Mouse (Mus musculus) cerebellum, postnatal 4 days (tissue): Measurements from ENCODE around the gene Eps15.
A peak's percentile ranks its signal among the peaks of the same experiment; 100 is the strongest.

Experiments used
- DNase-seq, 2 experiments: peaks; one replicate each; pipeline ENCODE4 v3.0.0; 2022; ENCODE audit warnings: low spot score in 2 of 2, mixed read lengths in 1 of 2

Eps15 gene

GRCm38 (mm10) chr4:109279689-109280458 lies at the start of gene Eps15:
Gene Eps15, plus strand, starts transcription at chr4:109280268.
- peak; percentile 85 to 94 for DNase-seq

- DNase-seq = no peak
Measured at GRCm38 (mm10) chr4:109234185-109234584, 45.9 kb upstream of the Eps15 start, which contains the start of gene Calr4. Gene Calr4, plus strand, starts transcription at chr4:109234485.

- DNase-seq = peak in 1 of 2 experiments; percentile 22
Measured at GRCm38 (mm10) chr4:109234806-109235350, 45.2 kb upstream of the Eps15 start.

GRCm38 (mm10) chr4:109236186-109236879 lies 43.7 kb upstream of the Eps15 start:
- DNase-seq = no peak

- DNase-seq = peak in 1 of 2 experiments; percentile 20
Measured at GRCm38 (mm10) chr4:109238428-109239268, 41.4 kb upstream of the Eps15 start.

GRCm38 (mm10) chr4:109241221-109241620 lies 38.8 kb upstream of the Eps15 start:
- DNase-seq = no peak

- DNase-seq = peak in 1 of 2 experiments; percentile 57
Measured at GRCm38 (mm10) chr4:109241934-109242333, 38.1 kb upstream of the Eps15 start.

- no peak for DNase-seq
Measured at GRCm38 (mm10) chr4:109244506-109244905, 35.6 kb upstream of the Eps15 start.

GRCm38 (mm10) chr4:109245016-109245620 lies 35.0 kb upstream of the Eps15 start:
- no peak for DNase-seq

GRCm38 (mm10) chr4:109251605-109252004 lies 28.5 kb upstream of the Eps15 start:
- DNase-seq = no peak

GRCm38 (mm10) chr4:109252199-109252598 lies 27.9 kb upstream of the Eps15 start:
- DNase-seq = no peak

- DNase-seq = no peak
Measured at GRCm38 (mm10) chr4:109253664-109254151, 26.4 kb upstream of the Eps15 start.

GRCm38 (mm10) chr4:109254511-109254910 lies 25.6 kb upstream of the Eps15 start:
- no peak for DNase-seq

- DNase-seq = no peak
Measured at GRCm38 (mm10) chr4:109255321-109255720, 24.7 kb upstream of the Eps15 start.

- DNase-seq = no peak
Measured at GRCm38 (mm10) chr4:109255727-109256417, 24.2 kb upstream of the Eps15 start.

- DNase-seq = no peak
Measured at GRCm38 (mm10) chr4:109256791-109257190, 23.3 kb upstream of the Eps15 start.

- no peak for DNase-seq
Measured at GRCm38 (mm10) chr4:109257639-109258038, 22.4 kb upstream of the Eps15 start.

- DNase-seq = no peak
Measured at GRCm38 (mm10) chr4:109262068-109262467, 18.0 kb upstream of the Eps15 start.

GRCm38 (mm10) chr4:109266056-109266455 lies 14.0 kb upstream of the Eps15 start:
- no peak for DNase-seq

GRCm38 (mm10) chr4:109266744-109267143 lies 13.3 kb upstream of the Eps15 start:
- DNase-seq = no peak
